Mouse (Mus musculus) myocyte (in vitro differentiated cells): ENCODE results near the gene Nr4a3. TPM values are rescaled to one million over a fixed set of nuclear protein-coding genes. Genes with fewer than 3 reads are reported as not detected.

Experiments used
- H3K27me3 ChIP-seq: one replicate; pipeline ENCODE4 v1.6.1; 2011; ENCODE audit not compliant: control insufficient read depth, insufficient read depth, insufficient read length
- H3K36me3 ChIP-seq: one replicate; pipeline ENCODE4 v1.6.1; 2011; ENCODE audit not compliant: control insufficient read depth, insufficient read depth
- H3K4me2 ChIP-seq: one replicate; pipeline ENCODE4 v1.6.1; 2011; ENCODE audit warnings: low read depth, control low read depth
- H3K4me3 ChIP-seq: one replicate; pipeline ENCODE4 v1.5.1; 2011; ENCODE audit warnings: mild to moderate bottlenecking, control low read depth, moderate library complexity
- H3K79me2 ChIP-seq: one replicate; pipeline ENCODE4 v1.6.1; 2011; ENCODE audit not compliant: control insufficient read depth, insufficient read depth
- H3ac ChIP-seq: one replicate; pipeline ENCODE4 v1.6.1; 2011; ENCODE audit not compliant: control insufficient read depth, insufficient read length
- CEBPB ChIP-seq: IDR thresholded peaks from 2 replicates; pipeline ENCODE4 v1.6.1; 2011; ENCODE audit warnings: mild to moderate bottlenecking, moderate library complexity; ENCODE audit not compliant: poor library complexity, insufficient read depth, severe bottlenecking
- E2F4 ChIP-seq: IDR thresholded peaks from one replicate; pipeline ENCODE4 v1.6.1; 2011; ENCODE audit warnings: mild to moderate bottlenecking, control low read depth, moderate library complexity; ENCODE audit not compliant: insufficient read depth
- MAX ChIP-seq: IDR thresholded peaks from one replicate; pipeline ENCODE4 v1.6.1; 2011; ENCODE audit warnings: low read depth, mild to moderate bottlenecking, control low read depth
- MYOD1 ChIP-seq, 3 experiments: IDR thresholded peaks; one replicate each; pipeline ENCODE4 v1.6.1; 2011; ENCODE audit warnings: control low read depth in 2 of 3, low read depth in 2 of 3, mild to moderate bottlenecking in 2 of 3, moderate library complexity in 1 of 3; ENCODE audit not compliant: insufficient read length in 2 of 3, control insufficient read depth in 1 of 3
- MYOG ChIP-seq, 3 experiments: IDR thresholded peaks; one replicate each; pipeline ENCODE4 v1.6.1; 2011; ENCODE audit warnings: control low read depth in 2 of 3, low read depth in 2 of 3, mild to moderate bottlenecking in 2 of 3; ENCODE audit not compliant: insufficient read length in 2 of 3, control insufficient read depth in 1 of 3, insufficient read depth in 1 of 3
- POLR2A ChIP-seq: IDR thresholded peaks from one replicate; pipeline ENCODE4 v1.6.1; 2011; ENCODE audit warnings: low read depth, mild to moderate bottlenecking, control low read depth, moderate library complexity; ENCODE audit not compliant: insufficient read length
- POLR2AphosphoS2 ChIP-seq: IDR thresholded peaks from one replicate; pipeline ENCODE4 v1.6.1; 2011; ENCODE audit warnings: low read depth, control low read depth; ENCODE audit not compliant: insufficient read length
- REST ChIP-seq: IDR thresholded peaks from one replicate; pipeline ENCODE4 v1.6.1; 2011; ENCODE audit warnings: mild to moderate bottlenecking, control low read depth, moderate library complexity; ENCODE audit not compliant: insufficient read depth, insufficient read length
- SRF ChIP-seq: IDR thresholded peaks from one replicate; pipeline ENCODE4 v1.6.1; 2011; ENCODE audit warnings: low read depth; ENCODE audit not compliant: control insufficient read depth, insufficient read length
- TCF12 ChIP-seq: IDR thresholded peaks from one replicate; pipeline ENCODE4 v1.6.1; 2011; ENCODE audit warnings: mild to moderate bottlenecking, control low read depth; ENCODE audit not compliant: poor library complexity, insufficient read depth, severe bottlenecking
- TCF3 ChIP-seq: IDR thresholded peaks from one replicate; pipeline ENCODE4 v1.6.1; 2011; ENCODE audit warnings: low read depth, control low read depth; ENCODE audit not compliant: insufficient read length
- USF1 ChIP-seq: IDR thresholded peaks from one replicate; pipeline ENCODE4 v1.6.1; 2011; ENCODE audit warnings: low read depth, mild to moderate bottlenecking, control low read depth, moderate library complexity
- polyA plus RNA-seq: library from polyadenylated mRNA; unstranded; fragments of >200 nt; fragmentation: generic; extraction: Trizol; gene quantifications from one replicate; pipeline ENCODE4 v1.2.1, GENCODE M21; 2012; ENCODE audit warnings: missing spikeins

Nr4a3 gene
- polyA plus RNA-seq, 1 experiment = 0.32 TPM

- H3K79me2 ChIP-seq = no peaks in the 10 kb centered on the region
- H3ac ChIP-seq = no peak overlapping the region
- H3K36me3 ChIP-seq = no peaks in the 10 kb centered on the region
- peaks cover 5% of the 10 kb centered on the region for H3K27me3 ChIP-seq
- TF ChIP-seq REST = no peak
- TF ChIP-seq MAX = no peak
- TF ChIP-seq E2F4 = no peak
- TF ChIP-seq USF1 = no peak
- TF ChIP-seq POLR2AphosphoS2 = no peak
- no peak for TF ChIP-seq MYOG (IDR thresholded peaks at IDR 0.05; ENCODE audit: control insufficient read depth in 1 of 3, insufficient read depth in 1 of 3, insufficient read length in 2 of 3, low read depth in 2 of 3)
- TF ChIP-seq CEBPB = no peak
- no peak for TF ChIP-seq TCF3
- TF ChIP-seq MYOD1 (IDR thresholded peaks at IDR 0.05; ENCODE audit: control insufficient read depth in 1 of 3, insufficient read length in 2 of 3, low read depth in 2 of 3) = no peak
- TF ChIP-seq SRF = no peak
- TF ChIP-seq POLR2A = no peak
- TF ChIP-seq TCF12 = no peak
- no peak overlapping the region for H3K4me3 ChIP-seq
- H3K4me2 ChIP-seq = no peak overlapping the region
Measured at GRCm38 (mm10) chr4:48074451-48075240, 29.7 kb downstream of the Nr4a3 start.

GRCm38 (mm10) chr4:48076693-48077471 is 31.9 kb downstream of the Nr4a3 start:
- H3K36me3 ChIP-seq = no peaks in the 10 kb centered on the region
- H3ac ChIP-seq = no peak overlapping the region
- H3K27me3 ChIP-seq = peaks cover 5% of the 10 kb centered on the region
- TF ChIP-seq E2F4 = no peak
- no peak for TF ChIP-seq MYOG (IDR thresholded peaks at IDR 0.05; ENCODE audit: control insufficient read depth in 1 of 3, insufficient read depth in 1 of 3, insufficient read length in 2 of 3, low read depth in 2 of 3)
- no peak for TF ChIP-seq MAX
- TF ChIP-seq TCF12 = no peak
- no peak for TF ChIP-seq SRF
- TF ChIP-seq MYOD1 (IDR thresholded peaks at IDR 0.05; ENCODE audit: control insufficient read depth in 1 of 3, insufficient read length in 2 of 3, low read depth in 2 of 3) = no peak
- no peak for TF ChIP-seq CEBPB
- no peak overlapping the region for H3K4me3 ChIP-seq
- no peaks in the 10 kb centered on the region for H3K79me2 ChIP-seq
- no peak overlapping the region for H3K4me2 ChIP-seq

DNA sequence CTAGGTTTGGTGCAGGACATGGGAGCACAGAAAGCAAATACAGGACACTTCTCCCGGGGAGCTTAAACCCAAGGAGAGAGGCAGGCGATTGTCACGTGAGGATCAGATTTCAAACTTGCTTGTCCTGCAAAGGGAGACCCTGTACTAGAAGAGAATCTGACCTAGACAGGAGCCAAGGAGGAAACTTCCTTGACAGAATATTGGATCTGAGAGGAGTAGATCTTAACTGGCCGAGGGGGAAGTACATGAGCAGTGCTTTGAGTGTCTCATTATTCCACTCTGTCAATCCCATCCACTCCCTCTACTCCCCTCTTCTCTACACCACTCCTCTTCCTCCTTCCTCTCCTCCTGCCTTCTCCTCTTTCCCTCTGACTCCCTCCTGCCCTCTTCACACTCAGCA is 33.3 kb downstream of the Nr4a3 start:
- Histone ChIP-seq H3K4me2 (no peak overlapping the region), H3K27me3 (peaks cover 5% of the 10 kb centered on the region), H3K36me3 (no peaks in the 10 kb centered on the region), H3ac (no peak overlapping the region), H3K4me3 (no peak overlapping the region), H3K79me2 (no peaks in the 10 kb centered on the region)
- TF ChIP-seq SRF = no peak
- no peak for TF ChIP-seq MYOD1 (IDR thresholded peaks at IDR 0.05; ENCODE audit: control insufficient read depth in 1 of 3, insufficient read length in 2 of 3, low read depth in 2 of 3)
- no peak for TF ChIP-seq POLR2AphosphoS2
- TF ChIP-seq TCF3 = no peak
- TF ChIP-seq MYOG (IDR thresholded peaks at IDR 0.05; ENCODE audit: control insufficient read depth in 1 of 3, insufficient read depth in 1 of 3, insufficient read length in 2 of 3, low read depth in 2 of 3) = no peak
- no peak for TF ChIP-seq TCF12
- no peak for TF ChIP-seq USF1
- no peak for TF ChIP-seq POLR2A
- TF ChIP-seq CEBPB = no peak
- no peak for TF ChIP-seq REST
- no peak for TF ChIP-seq E2F4
- no peak for TF ChIP-seq MAX

GRCm38 (mm10) chr4:48079285-48080039 is 34.5 kb downstream of the Nr4a3 start:
- no peak for TF ChIP-seq TCF3
- no peak for TF ChIP-seq MAX
- TF ChIP-seq MYOD1 (IDR thresholded peaks at IDR 0.05; ENCODE audit: control insufficient read depth in 1 of 3, insufficient read length in 2 of 3, low read depth in 2 of 3) = no peak
- TF ChIP-seq TCF12 = no peak
- no peak for TF ChIP-seq E2F4
- no peak for TF ChIP-seq CEBPB
- no peak for TF ChIP-seq SRF
- no peak for TF ChIP-seq REST
- no peak for TF ChIP-seq POLR2A
- no peak for TF ChIP-seq USF1
- TF ChIP-seq MYOG (IDR thresholded peaks at IDR 0.05; ENCODE audit: control insufficient read depth in 1 of 3, insufficient read depth in 1 of 3, insufficient read length in 2 of 3, low read depth in 2 of 3) = no peak
- TF ChIP-seq POLR2AphosphoS2 = no peak
- H3K4me3 ChIP-seq = no peak overlapping the region
- H3K4me2 ChIP-seq = no peak overlapping the region
- no peaks in the 10 kb centered on the region for H3K36me3 ChIP-seq
- no peak overlapping the region for H3ac ChIP-seq
- H3K27me3 ChIP-seq = peaks cover 5% of the 10 kb centered on the region
- H3K79me2 ChIP-seq = no peaks in the 10 kb centered on the region
